In the genomic region with DNA sequence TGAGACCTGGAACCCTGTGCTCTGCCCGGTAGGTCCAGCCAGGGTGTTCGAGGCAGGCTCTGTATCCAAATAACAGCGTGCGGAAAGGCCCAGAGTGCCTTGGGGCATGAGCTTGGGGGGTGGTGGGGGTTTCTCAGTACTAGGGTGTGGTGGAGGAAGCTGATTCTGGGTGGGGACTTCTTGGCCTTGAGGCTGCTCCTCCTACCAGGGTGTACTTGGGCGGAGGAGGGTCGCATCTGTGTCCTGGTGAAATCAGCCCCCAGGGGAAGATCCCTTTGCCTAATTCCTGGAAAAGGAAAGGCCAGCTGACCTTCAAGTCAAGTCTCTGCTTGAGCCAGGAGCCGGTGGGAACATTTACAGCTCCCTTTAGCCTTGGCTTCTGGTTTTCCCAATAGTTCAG, we compare ENCODE assay signal across 18 mouse cellular contexts. TPM values are rescaled to one million over a fixed set of nuclear protein-coding genes. Genes with fewer than 3 reads are reported as not detected.
A peak's percentile ranks its signal among the peaks of the same experiment; 100 is the strongest.
DNase-seq lines count a peak whose midpoint lies in the region; ATAC-seq and TF ChIP-seq lines count a peak whose summit lies in the region.
"Had no signal": no experiment of that assay in that cellular context is flagged by ENCODE, and none has a peak within 500 bp of the region (broad histone marks: within the 10 kb centered on the region; RNA-seq: fewer than 3 reads in every experiment).

No protein-coding gene starts in this region.

- H3K4me2 ChIP-seq in midbrain, embryonic 11.5 days: no peak overlapping the region
- H3K4me2 ChIP-seq in midbrain, embryonic 13.5 days (replicated peaks): no peak overlapping the region
- H3K4me2 ChIP-seq in lung, embryonic 16.5 days (ENCODE audit: low read depth, low read length): no peak overlapping the region
- H3K4me2 ChIP-seq: embryonic facial prominence, embryonic 12.5 days; liver, embryonic 15.5 days had no signal

- H3K36me3 ChIP-seq in midbrain, embryonic 11.5 days (ENCODE audit: control insufficient read depth, insufficient read depth, low read length): no peaks in the 10 kb centered on the region
- H3K36me3 ChIP-seq in midbrain, embryonic 13.5 days: no peaks in the 10 kb centered on the region
- no peaks in the 10 kb centered on the region for H3K36me3 ChIP-seq in lung, embryonic 16.5 days (ENCODE audit: control insufficient read depth, insufficient read depth, low read length)
- H3K36me3 ChIP-seq: embryonic facial prominence, embryonic 12.5 days; limb, embryonic 10.5 days; liver, embryonic 15.5 days; midbrain, embryonic 10.5 days had no signal

- WGBS in midbrain, embryonic 11.5 days: 85% methylated on average over 7 of the region's 7 CpGs
- WGBS in midbrain, embryonic 13.5 days: 84% methylated on average over 7 of the region's 7 CpGs
- 75% methylated on average over 7 of the region's 7 CpGs for WGBS in lung, embryonic 16.5 days
- WGBS in cerebellum, adult 2 months: 78% methylated on average over 7 of the region's 7 CpGs

- no peak for TF ChIP-seq CTCF in cerebellum, adult 2 months (IDR thresholded peaks at IDR 0.05; ENCODE audit: borderline replicate concordance, insufficient read depth, low read depth, low read length)

- no peak overlapping the region for H3K9ac ChIP-seq in midbrain, embryonic 11.5 days (ENCODE audit: low read length)
- no peak overlapping the region for H3K9ac ChIP-seq in midbrain, embryonic 13.5 days (replicated peaks)
- H3K9ac ChIP-seq in lung, embryonic 16.5 days (ENCODE audit: low read length): no peak overlapping the region
- H3K9ac ChIP-seq: embryonic facial prominence, embryonic 12.5 days; liver, embryonic 15.5 days had no signal

- no peak overlapping the region for H3K27ac ChIP-seq in midbrain, embryonic 11.5 days (ENCODE audit: low read depth, low read length)
- H3K27ac ChIP-seq in midbrain, embryonic 13.5 days: no peak overlapping the region
- H3K27ac ChIP-seq in brown adipose tissue, adult 24 weeks (replicated peaks; ENCODE audit: low read depth, low read length): peak overlapping the region; percentile 70
- H3K27ac ChIP-seq in lung, embryonic 16.5 days (ENCODE audit: low read length): peak overlapping the region; percentile 51
- no peak overlapping the region for H3K27ac ChIP-seq in cerebellum, adult 2 months (ENCODE audit: insufficient read depth, low read length)
- H3K27ac ChIP-seq: embryonic facial prominence, embryonic 12.5 days; limb, embryonic 10.5 days; liver, embryonic 15.5 days; midbrain, embryonic 10.5 days had no signal

- DNase-seq in midbrain, embryonic 11.5 days (ENCODE audit: low spot score, missing footprints): peak; percentile 67
- no peak for DNase-seq in kidney, postnatal 10 days
- DNase-seq in cerebellum, adult 2 months: no peak
- DNase-seq: adrenal gland, postnatal 14 days; cerebellum, postnatal 25 days; kidney, postnatal 14 days; layer of hippocampus, adult 9-11 months; thymus, adult 2 months had no signal

- no peak for TF ChIP-seq POLR2A in cerebellum, adult 2 months (IDR thresholded peaks at IDR 0.05; ENCODE audit: borderline replicate concordance, insufficient read depth, low read length)

- no peaks in the 10 kb centered on the region for H3K9me3 ChIP-seq in midbrain, embryonic 11.5 days (ENCODE audit: control insufficient read depth, low read length)
- H3K9me3 ChIP-seq in midbrain, embryonic 13.5 days: no peaks in the 10 kb centered on the region
- H3K9me3 ChIP-seq in lung, embryonic 16.5 days (ENCODE audit: control insufficient read depth, low read length): no peaks in the 10 kb centered on the region
- H3K9me3 ChIP-seq: embryonic facial prominence, embryonic 12.5 days; limb, embryonic 10.5 days; liver, embryonic 15.5 days; midbrain, embryonic 10.5 days had no signal

- no peak overlapping the region for H3K4me3 ChIP-seq in midbrain, embryonic 11.5 days (ENCODE audit: low read depth, low read length)
- H3K4me3 ChIP-seq in midbrain, embryonic 13.5 days (replicated peaks): no peak overlapping the region
- H3K4me3 ChIP-seq in brown adipose tissue, adult 24 weeks (ENCODE audit: insufficient read depth, low read depth, low read length): no peak overlapping the region
- H3K4me3 ChIP-seq in lung, embryonic 16.5 days (ENCODE audit: low read length): no peak overlapping the region
- no peak overlapping the region for H3K4me3 ChIP-seq in cerebellum, adult 2 months (replicated peaks; ENCODE audit: insufficient read depth, low read depth, low read length)
- H3K4me3 ChIP-seq: embryonic facial prominence, embryonic 12.5 days; limb, embryonic 10.5 days; liver, embryonic 15.5 days; midbrain, embryonic 10.5 days; myocyte had no signal

- no peaks in the 10 kb centered on the region for H3K4me1 ChIP-seq in midbrain, embryonic 11.5 days (ENCODE audit: control insufficient read depth, insufficient read depth, low read length)
- no peaks in the 10 kb centered on the region for H3K4me1 ChIP-seq in midbrain, embryonic 13.5 days (replicated peaks)
- H3K4me1 ChIP-seq in brown adipose tissue, adult 24 weeks (ENCODE audit: control insufficient read depth, insufficient read depth, insufficient read length, low read length): peaks cover 28% of the 10 kb centered on the region
- H3K4me1 ChIP-seq in lung, embryonic 16.5 days (replicated peaks; ENCODE audit: control insufficient read depth, insufficient read depth, low read length): 0 out of 2 replicates have a peak, but pooled peaks cover 2% of the 10 kb centered on the region
- no peaks in the 10 kb centered on the region for H3K4me1 ChIP-seq in cerebellum, adult 2 months (ENCODE audit: control insufficient read depth, insufficient read depth, low read length)
- H3K4me1 ChIP-seq: embryonic facial prominence, embryonic 12.5 days had no signal

- ATAC-seq in midbrain, embryonic 11.5 days (ENCODE audit: low FRiP score): no peak
- ATAC-seq in midbrain, embryonic 13.5 days: no peak
- ATAC-seq in lung, embryonic 16.5 days (ENCODE audit: low read depth): no peak
- no peak for ATAC-seq in megakaryocyte-erythroid progenitor cell, adult 5-6 weeks (replicated peaks; ENCODE audit: low FRiP score, low TSS enrichment, poor library complexity, severe bottlenecking)
- ATAC-seq: inflammation-experienced regulatory T-cells, adult 6 months had no signal

- no peaks in the 10 kb centered on the region for H3K27me3 ChIP-seq in midbrain, embryonic 11.5 days (ENCODE audit: control insufficient read depth, insufficient read depth, low read length)
- H3K27me3 ChIP-seq in midbrain, embryonic 13.5 days: no peaks in the 10 kb centered on the region
- no peaks in the 10 kb centered on the region for H3K27me3 ChIP-seq in lung, embryonic 16.5 days (ENCODE audit: control insufficient read depth, insufficient read depth, low read depth, low read length)
- no peaks in the 10 kb centered on the region for H3K27me3 ChIP-seq in cerebellum, adult 2 months (ENCODE audit: control insufficient read depth, insufficient read depth, low read length)
- H3K27me3 ChIP-seq: embryonic facial prominence, embryonic 12.5 days had no signal

RNA-seq across cellular contexts. Expression of a gene that starts 30.9 kb away (rescaled TPM):
- polyA plus RNA-seq in midbrain, embryonic 11.5 days (2014; fragmentation: Nextera tagmentation; extraction: Ambion mirVana): 1.3 and 1.7 TPM in 2 replicates
- polyA plus RNA-seq in midbrain, embryonic 13.5 days (2015; fragmentation: Nextera tagmentation; extraction: Ambion mirVana): 1.8 and 3.1 TPM in 2 replicates
- polyA plus RNA-seq in brown adipose tissue, adult 24 weeks (2012; ENCODE audit: insufficient read depth, insufficient read length, missing spikeins): not detected in 2 replicates
- polyA plus RNA-seq in lung, embryonic 16.5 days (2015; fragmentation: Nextera tagmentation; extraction: Ambion mirVana): 2.9 and 3.8 TPM in 2 replicates
- not detected in 2 replicates for total RNA-seq in megakaryocyte-erythroid progenitor cell, adult 5-6 weeks (2014; fragmentation: Nextera tagmentation)
- total RNA-seq in megakaryocyte-erythroid progenitor cell, adult 5-6 weeks (2017): not detected in 2 replicates
- polyA plus RNA-seq in cerebellum, adult 2 months (2012; rRNA removed): 0.52 and 1.6 TPM in 2 replicates
- total RNA-seq: adrenal gland, postnatal 14 days had no signal
- polyA plus RNA-seq: myocyte had no signal

RNA-seq across cellular contexts. Expression of a gene that starts 39.7 kb away (rescaled TPM):
- polyA plus RNA-seq in midbrain, embryonic 11.5 days (2014; fragmentation: Nextera tagmentation; extraction: Ambion mirVana): 2.4 and 2.6 TPM in 2 replicates
- 1.8 and 2.1 TPM in 2 replicates for polyA plus RNA-seq in midbrain, embryonic 13.5 days (2015; fragmentation: Nextera tagmentation; extraction: Ambion mirVana)
- polyA plus RNA-seq in brown adipose tissue, adult 24 weeks (2012; ENCODE audit: insufficient read depth, insufficient read length, missing spikeins): 4.5 and 5.8 TPM in 2 replicates
- 1.5 and 1.8 TPM in 2 replicates for polyA plus RNA-seq in lung, embryonic 16.5 days (2015; fragmentation: Nextera tagmentation; extraction: Ambion mirVana)
- total RNA-seq in megakaryocyte-erythroid progenitor cell, adult 5-6 weeks (2014; fragmentation: Nextera tagmentation): 4.4 and 5.5 TPM in 2 replicates
- total RNA-seq in megakaryocyte-erythroid progenitor cell, adult 5-6 weeks (2017): 6.2 and 6.7 TPM in 2 replicates
- 14.1 and 15.3 TPM in 2 replicates for polyA plus RNA-seq in cerebellum, adult 2 months (2012; rRNA removed)

Comparison
In these comparisons a context has a peak if more than half of its experiments do, and no peak if none do; other contexts are left out.
1. H3K27ac ChIP-seq: peak in brown adipose tissue, adult 24 weeks (single experiment) and lung, embryonic 16.5 days (single experiment); none in midbrain, embryonic 11.5 days (single experiment), midbrain, embryonic 13.5 days (single experiment) and cerebellum, adult 2 months (single experiment).